Mouse (Mus musculus) cerebellum, adult 2 months (tissue): ENCODE data around the gene Cds2. TPM values are rescaled to one million over a fixed set of nuclear protein-coding genes. Genes with fewer than 3 reads are reported as not detected.
A peak's percentile ranks its signal among the peaks of the same experiment; 100 is the strongest.

Experiments
- DNase-seq, 2 experiments: peaks; one replicate each; pipeline ENCODE4 v3.0.0; 2021
- H3K27ac ChIP-seq: fragments of 200-500 bp; 2 replicates; pipeline ENCODE4 v1.5.1; 2012; ENCODE audit warnings: low read length, control low read depth, inconsistent platforms; ENCODE audit not compliant: insufficient read depth
- H3K27me3 ChIP-seq: fragments of 200-500 bp; 2 replicates; pipeline ENCODE4 v1.6.1; 2012; ENCODE audit warnings: inconsistent platforms, mild to moderate bottlenecking, low read length, moderate library complexity; ENCODE audit not compliant: control insufficient read depth, insufficient read depth
- H3K4me1 ChIP-seq: fragments of 200-500 bp; 2 replicates; pipeline ENCODE4 v1.6.1; 2011; ENCODE audit warnings: low read length; ENCODE audit not compliant: control insufficient read depth, insufficient read depth
- H3K4me3 ChIP-seq: fragments of 200-500 bp; replicated peaks from 2 replicates; pipeline ENCODE3; 2011; ENCODE audit warnings: mild to moderate bottlenecking, low read depth, low read length, control low read depth; ENCODE audit not compliant: insufficient read depth
- CTCF ChIP-seq: fragments of 200-500 bp; IDR thresholded peaks from 2 replicates; pipeline ENCODE4 v1.5.1; 2011; ENCODE audit warnings: low read depth, mild to moderate bottlenecking, control low read depth, low read length, moderate library complexity, borderline replicate concordance; ENCODE audit not compliant: insufficient read depth
- POLR2A ChIP-seq: fragments of 200-500 bp; IDR thresholded peaks from 2 replicates; pipeline ENCODE4 v1.6.1; 2011; ENCODE audit warnings: low read length, control low read depth, borderline replicate concordance; ENCODE audit not compliant: insufficient read depth
- WGBS: fragments of 180-500 bp; shearing (Covaris S2); methylation state at CpG from one replicate; pipeline ENCODE4 v1.1.7; 2018; 5-methylcytosine and 5-hydroxymethylcytosine counted together
- polyA plus RNA-seq: library from polyadenylated mRNA; depleted of rRNA; stranded (reverse); fragments of >200 nt; gene quantifications from 2 replicates; pipeline ENCODE4 v1.2.3, GENCODE M21; 2012

Cds2 gene
- polyA plus RNA-seq, 1 experiment = 152 TPM

GRCm38 (mm10) chr2:132243370-132243769 lies 19.6 kb upstream of the Cds2 start:
- DNase-seq = no peak
- TF ChIP-seq POLR2A = no peak
- TF ChIP-seq CTCF = no peak
- 93% methylated on average over 3 of the region's 3 CpGs for WGBS
- no peaks in the 10 kb centered on the region for H3K27me3 ChIP-seq
- peaks cover 6% of the 10 kb centered on the region; the same call in 1 of the 2 replicates for H3K4me1 ChIP-seq
- H3K4me3 ChIP-seq = no peak overlapping the region
- H3K27ac ChIP-seq = no peak overlapping the region

GRCm38 (mm10) chr2:132247539-132248313 lies 15.2 kb upstream of the Cds2 start, which contains the start of gene Tmem230:
Tmem230 (minus strand) TSS chr2:132247807.
- H3K4me1 ChIP-seq = peaks cover 8% of the 10 kb centered on the region; the same call in 1 of the 2 replicates
- H3K27me3 ChIP-seq = no peaks in the 10 kb centered on the region
- DNase-seq = peak; percentile 94
- peak within 1 kb of the TSS; percentile 46 for H3K27ac ChIP-seq
- 5% methylated on average over 50 of the region's 50 CpGs for WGBS
- TF ChIP-seq POLR2A (peak; percentile 88), CTCF (no peak)
- peak within 1 kb of the TSS; percentile 78 for H3K4me3 ChIP-seq

GRCm38 (mm10) chr2:132251911-132252310 lies 11.0 kb upstream of the Cds2 start:
- no peak for DNase-seq
- Histone ChIP-seq H3K27ac (no peak overlapping the region), H3K4me1 (peaks cover 3% of the 10 kb centered on the region; the same call in 1 of the 2 replicates), H3K4me3 (peak overlapping the region; percentile 79), H3K27me3 (no peaks in the 10 kb centered on the region)
- TF ChIP-seq CTCF (no peak), POLR2A (no peak)
- 5% methylated on average over 8 of the region's 8 CpGs for WGBS

GRCm38 (mm10) chr2:132252542-132253528 lies 10.1 kb upstream of the Cds2 start, which contains the start of gene Pcna:
Pcna (minus strand) TSS chr2:132253314.
- TF ChIP-seq CTCF (no peak), POLR2A (peak; percentile 91)
- peak; percentile 95 to 97 for DNase-seq
- under 1% methylated on average over 79 of the region's 79 CpGs for WGBS
- Histone ChIP-seq H3K4me1 (peaks cover 3% of the 10 kb centered on the region; the same call in 1 of the 2 replicates), H3K27ac (no peak within 1 kb of the TSS; the same call in 1 of the 2 replicates), H3K27me3 (no peaks in the 10 kb centered on the region), H3K4me3 (peak within 1 kb of the TSS; percentile 92)

- WGBS = 2% methylated on average over 7 of the region's 7 CpGs
- DNase-seq = no peak
- TF ChIP-seq POLR2A (no peak), CTCF (no peak)
- H3K27me3 ChIP-seq = no peaks in the 10 kb centered on the region
- H3K4me1 ChIP-seq = peaks cover 3% of the 10 kb centered on the region; the same call in 1 of the 2 replicates
- peak overlapping the region; percentile 92 for H3K4me3 ChIP-seq
- no peak overlapping the region for H3K27ac ChIP-seq
These were observed 9.3 kb upstream of the Cds2 start for GRCm38 (mm10) chr2:132253603-132254002.

GRCm38 (mm10) chr2:132257350-132258068 lies 5.4 kb upstream of the Cds2 start:
- DNase-seq = no peak
- peaks cover 2% of the 10 kb centered on the region; the same call in 1 of the 2 replicates for H3K4me1 ChIP-seq
- no peak overlapping the region for H3K4me3 ChIP-seq
- H3K27me3 ChIP-seq = no peaks in the 10 kb centered on the region
- no peak overlapping the region for H3K27ac ChIP-seq
- TF ChIP-seq CTCF (no peak), POLR2A (no peak)
- WGBS = 90% methylated on average over 6 of the region's 6 CpGs

- Histone ChIP-seq H3K27ac (no peak overlapping the region), H3K4me3 (no peak overlapping the region), H3K27me3 (no peaks in the 10 kb centered on the region), H3K4me1 (peaks cover 3% of the 10 kb centered on the region; the same call in 1 of the 2 replicates)
- DNase-seq = no peak
- WGBS = 93% methylated on average over 3 of the region's 3 CpGs
- no peak for TF ChIP-seq CTCF
- TF ChIP-seq POLR2A = no peak
These were observed 2.3 kb upstream of the Cds2 start for GRCm38 (mm10) chr2:132260601-132261000.
